Mouse (Mus musculus): ENCODE measurements around the gene Pimreg. TPM values are rescaled to one million over a fixed set of nuclear protein-coding genes. Genes with fewer than 3 reads are reported as not detected.

The Pimreg gene
- polyA plus RNA-seq, 1 experiment from 2014 or later = 140 TPM

- Histone ChIP-seq H3K36me3 (ENCODE audit: control insufficient read depth, insufficient read depth, low read length) (no peaks in the 10 kb centered on the region), H3K4me1 (ENCODE audit: control insufficient read depth, insufficient read depth, low read length) (no peaks in the 10 kb centered on the region), H3K27ac (ENCODE audit: low read depth, low read length) (no peak overlapping the region), H3K9ac (ENCODE audit: low read depth, low read length) (no peak overlapping the region), H3K9me3 (ENCODE audit: control insufficient read depth, low read length) (no peaks in the 10 kb centered on the region), H3K4me2 (replicated peaks; ENCODE audit: low read depth, low read length) (no peak overlapping the region), H3K27me3 (ENCODE audit: control insufficient read depth, insufficient read depth, low read length) (peaks cover 4% of the 10 kb centered on the region), H3K4me3 (ENCODE audit: low read length) (no peak overlapping the region)
- WGBS = 16% methylated on average over 5 of the region's 5 CpGs
- ATAC-seq (ENCODE audit: low FRiP score, low TSS enrichment) = no peak
Observed at GRCm38 (mm10) chr11:72024193-72024781, 17.5 kb upstream of the Pimreg start.

- Histone ChIP-seq H3K9me3 (ENCODE audit: control insufficient read depth, low read length) (no peaks in the 10 kb centered on the region), H3K4me2 (replicated peaks; ENCODE audit: low read depth, low read length) (no peak overlapping the region), H3K36me3 (ENCODE audit: control insufficient read depth, insufficient read depth, low read length) (no peaks in the 10 kb centered on the region), H3K9ac (ENCODE audit: low read depth, low read length) (no peak overlapping the region), H3K27ac (ENCODE audit: low read depth, low read length) (no peak overlapping the region), H3K27me3 (ENCODE audit: control insufficient read depth, insufficient read depth, low read length) (peaks cover 10% of the 10 kb centered on the region), H3K4me3 (ENCODE audit: low read length) (no peak overlapping the region), H3K4me1 (ENCODE audit: control insufficient read depth, insufficient read depth, low read length) (no peaks in the 10 kb centered on the region)
- ATAC-seq (ENCODE audit: low FRiP score, low TSS enrichment) = no peak
- WGBS = 47% methylated on average over 5 of the region's 5 CpGs
Observed at GRCm38 (mm10) chr11:72025843-72026242, 16.0 kb upstream of the Pimreg start.

DNA sequence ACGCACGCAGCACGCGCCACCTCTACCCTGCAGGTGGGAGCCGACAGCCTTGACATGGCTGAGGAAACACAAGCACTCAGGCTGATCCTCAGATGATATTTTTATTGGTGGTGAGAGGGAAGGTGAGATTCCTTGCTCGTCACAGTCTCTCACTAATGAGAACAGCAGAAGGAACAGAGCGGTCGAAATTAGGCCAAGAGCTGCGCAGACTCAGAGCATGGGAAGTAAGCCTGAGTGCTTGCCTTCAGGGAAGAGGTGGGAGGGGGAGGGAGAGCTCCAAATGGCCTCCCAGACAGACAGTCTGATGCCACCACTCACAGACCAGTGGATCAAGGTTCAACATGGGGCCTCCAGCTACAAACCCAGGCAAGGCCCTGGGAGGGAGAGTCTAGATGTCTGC is 15.3 kb upstream of the Pimreg start:
- Histone ChIP-seq H3K36me3 (ENCODE audit: control insufficient read depth, insufficient read depth, low read length) (no peaks in the 10 kb centered on the region), H3K27ac (ENCODE audit: low read depth, low read length) (no peak overlapping the region), H3K9me3 (ENCODE audit: control insufficient read depth, low read length) (no peaks in the 10 kb centered on the region), H3K9ac (ENCODE audit: low read depth, low read length) (no peak overlapping the region), H3K4me3 (ENCODE audit: low read length) (no peak overlapping the region), H3K4me1 (ENCODE audit: control insufficient read depth, insufficient read depth, low read length) (no peaks in the 10 kb centered on the region), H3K27me3 (ENCODE audit: control insufficient read depth, insufficient read depth, low read length) (peaks cover 10% of the 10 kb centered on the region), H3K4me2 (replicated peaks; ENCODE audit: low read depth, low read length) (no peak overlapping the region)
- 63% methylated on average over 9 of the region's 9 CpGs for WGBS
- ATAC-seq (ENCODE audit: low FRiP score, low TSS enrichment) = no peak

DNA sequence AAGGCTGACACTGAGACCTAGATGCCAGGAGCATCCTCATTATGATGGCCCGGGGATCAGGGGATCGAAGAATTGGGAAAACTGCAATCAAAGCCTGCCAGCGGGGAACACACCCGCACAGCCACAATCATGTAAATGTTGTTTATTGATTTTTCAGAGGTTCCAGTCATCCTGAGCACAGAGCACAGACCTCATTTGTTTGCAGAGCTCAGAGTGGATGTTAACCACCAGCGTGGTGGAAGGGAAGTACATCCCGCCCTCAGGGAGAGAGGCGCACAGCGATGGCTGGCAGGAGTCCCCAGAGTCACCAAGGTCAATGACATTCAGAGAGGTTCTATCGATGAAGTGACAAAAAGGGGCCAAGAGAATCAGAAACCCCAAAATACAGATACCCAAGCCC is 14.0 kb upstream of the Pimreg start:
- Histone ChIP-seq H3K9ac (ENCODE audit: low read depth, low read length) (no peak overlapping the region), H3K36me3 (ENCODE audit: control insufficient read depth, insufficient read depth, low read length) (no peaks in the 10 kb centered on the region), H3K4me2 (replicated peaks; ENCODE audit: low read depth, low read length) (no peak overlapping the region), H3K4me3 (ENCODE audit: low read length) (no peak overlapping the region), H3K27ac (ENCODE audit: low read depth, low read length) (no peak overlapping the region), H3K9me3 (ENCODE audit: control insufficient read depth, low read length) (no peaks in the 10 kb centered on the region), H3K27me3 (ENCODE audit: control insufficient read depth, insufficient read depth, low read length) (peaks cover 10% of the 10 kb centered on the region), H3K4me1 (ENCODE audit: control insufficient read depth, insufficient read depth, low read length) (no peaks in the 10 kb centered on the region)
- 92% methylated on average over 9 of the region's 9 CpGs for WGBS
- ATAC-seq (ENCODE audit: low FRiP score, low TSS enrichment) = no peak

- ATAC-seq (ENCODE audit: low FRiP score, low TSS enrichment) = no peak
- Histone ChIP-seq H3K27me3 (ENCODE audit: control insufficient read depth, insufficient read depth, low read length) (peaks cover 10% of the 10 kb centered on the region), H3K4me3 (ENCODE audit: low read length) (no peak overlapping the region), H3K27ac (ENCODE audit: low read depth, low read length) (no peak overlapping the region), H3K4me1 (ENCODE audit: control insufficient read depth, insufficient read depth, low read length) (no peaks in the 10 kb centered on the region), H3K36me3 (ENCODE audit: control insufficient read depth, insufficient read depth, low read length) (no peaks in the 10 kb centered on the region), H3K9ac (ENCODE audit: low read depth, low read length) (no peak overlapping the region), H3K4me2 (replicated peaks; ENCODE audit: low read depth, low read length) (no peak overlapping the region), H3K9me3 (ENCODE audit: control insufficient read depth, low read length) (no peaks in the 10 kb centered on the region)
- WGBS = 20% methylated on average over 23 of the region's 23 CpGs
Observed at GRCm38 (mm10) chr11:72029143-72029542, 12.7 kb upstream of the Pimreg start.

DNA sequence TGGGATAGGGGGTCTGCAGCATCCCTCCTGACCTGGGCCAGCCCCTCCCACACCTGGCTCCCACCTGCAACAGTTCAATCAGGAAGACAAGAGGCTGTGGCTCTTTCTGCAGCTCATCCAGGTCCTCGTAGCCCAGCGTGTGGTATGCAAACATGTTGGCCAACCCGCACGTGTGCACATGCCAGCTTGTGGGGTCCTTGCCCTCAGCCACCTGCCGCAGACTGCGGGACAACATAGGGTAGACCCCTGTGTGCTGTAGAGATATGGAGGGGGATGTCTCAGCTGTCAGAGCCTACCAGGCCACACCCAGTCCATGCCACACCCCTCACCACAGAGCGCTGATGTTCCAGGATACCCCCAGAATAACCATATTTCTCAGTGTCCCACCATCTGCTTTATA is 10.5 kb upstream of the Pimreg start:
- Histone ChIP-seq H3K4me3 (ENCODE audit: low read length) (no peak overlapping the region), H3K27ac (ENCODE audit: low read depth, low read length) (no peak overlapping the region), H3K27me3 (ENCODE audit: control insufficient read depth, insufficient read depth, low read length) (peaks cover 10% of the 10 kb centered on the region), H3K9ac (ENCODE audit: low read depth, low read length) (no peak overlapping the region), H3K36me3 (ENCODE audit: control insufficient read depth, insufficient read depth, low read length) (no peaks in the 10 kb centered on the region), H3K9me3 (ENCODE audit: control insufficient read depth, low read length) (no peaks in the 10 kb centered on the region), H3K4me2 (replicated peaks; ENCODE audit: low read depth, low read length) (no peak overlapping the region), H3K4me1 (ENCODE audit: control insufficient read depth, insufficient read depth, low read length) (no peaks in the 10 kb centered on the region)
- no peak for ATAC-seq (ENCODE audit: low FRiP score, low TSS enrichment)
- WGBS = 90% methylated on average over 7 of the region's 7 CpGs

DNA sequence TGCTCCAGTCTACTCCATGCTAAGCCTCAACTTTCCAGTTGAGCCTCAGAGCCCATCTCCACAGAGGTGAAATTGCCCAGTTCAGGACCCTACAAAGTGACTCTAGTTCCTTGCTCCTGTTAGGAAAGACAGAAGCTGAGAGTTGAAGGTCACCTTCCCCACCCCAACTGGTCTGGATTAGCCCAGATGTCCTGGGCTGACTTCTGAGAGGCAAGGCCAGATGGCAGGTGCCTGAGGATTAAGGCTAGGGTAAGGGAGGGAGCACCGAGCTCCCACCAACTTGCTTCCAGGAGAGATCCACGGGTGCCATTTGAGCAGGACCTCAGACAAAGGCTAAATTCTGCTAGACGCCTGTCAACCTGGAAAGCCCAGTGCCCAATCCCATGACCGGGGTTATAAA is 9.7 kb upstream of the Pimreg start:
- H3K27ac ChIP-seq (ENCODE audit: low read depth, low read length) = no peak overlapping the region
- H3K36me3 ChIP-seq (ENCODE audit: control insufficient read depth, insufficient read depth, low read length) = no peaks in the 10 kb centered on the region
- H3K27me3 ChIP-seq (ENCODE audit: control insufficient read depth, insufficient read depth, low read length) = peaks cover 10% of the 10 kb centered on the region
- no peak overlapping the region for H3K4me2 ChIP-seq (replicated peaks; ENCODE audit: low read depth, low read length)
- no peaks in the 10 kb centered on the region for H3K4me1 ChIP-seq (ENCODE audit: control insufficient read depth, insufficient read depth, low read length)
- no peak overlapping the region for H3K9ac ChIP-seq (ENCODE audit: low read depth, low read length)
- 77% methylated on average over 4 of the region's 4 CpGs for WGBS
- no peak overlapping the region for H3K4me3 ChIP-seq (ENCODE audit: low read length)
- no peak for ATAC-seq (ENCODE audit: low FRiP score, low TSS enrichment)
- no peaks in the 10 kb centered on the region for H3K9me3 ChIP-seq (ENCODE audit: control insufficient read depth, low read length)

- H3K4me3 ChIP-seq (ENCODE audit: low read length) = no peak overlapping the region
- no peak for ATAC-seq (ENCODE audit: low FRiP score, low TSS enrichment)
Observed at GRCm38 (mm10) chr11:72032589-72032988, 9.2 kb upstream of the Pimreg start.

DNA sequence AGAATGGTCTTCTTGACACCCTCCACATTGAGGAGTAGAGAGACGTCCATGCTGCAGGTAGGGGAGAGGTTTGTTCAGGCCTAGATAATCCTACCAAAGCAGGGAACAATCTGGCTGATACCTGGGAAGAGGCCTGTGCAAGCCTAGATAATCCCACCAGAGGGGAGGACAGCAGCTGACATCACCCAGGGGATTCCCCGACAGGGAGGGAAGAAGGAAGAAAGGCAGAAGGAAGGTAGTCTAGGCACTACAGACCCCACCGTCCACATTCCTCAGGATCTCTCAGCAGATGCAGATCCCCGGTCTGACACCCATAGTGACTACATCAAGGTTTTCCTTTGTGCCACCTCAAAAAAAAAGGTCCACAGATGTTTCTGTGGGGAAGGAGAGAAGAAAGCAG is 4.4 kb upstream of the Pimreg start, which contains the start of gene Aipl1:
Gene Aipl1, minus strand, starts transcription at position 101 of the 400 bp plus-strand sequence.
- 80% methylated on average over 4 of the region's 4 CpGs for WGBS
- no peak within 1 kb of the TSS for H3K27ac ChIP-seq (ENCODE audit: low read depth, low read length)
- no peaks in the 10 kb centered on the region; the same call in 1 of the 2 replicates for H3K27me3 ChIP-seq (ENCODE audit: control insufficient read depth, insufficient read depth, low read length)
- H3K9ac ChIP-seq (ENCODE audit: low read depth, low read length) = no peak within 1 kb of the TSS
- H3K4me3 ChIP-seq (ENCODE audit: low read length) = no peak within 1 kb of the TSS
- ATAC-seq (ENCODE audit: low FRiP score, low TSS enrichment) = no peak
- no peaks in the 10 kb centered on the region for H3K36me3 ChIP-seq (ENCODE audit: control insufficient read depth, insufficient read depth, low read length)
- no peaks in the 10 kb centered on the region for H3K9me3 ChIP-seq (ENCODE audit: control insufficient read depth, low read length)
- peaks cover 14% of the 10 kb centered on the region for H3K4me1 ChIP-seq (ENCODE audit: control insufficient read depth, insufficient read depth, low read length)
- H3K4me2 ChIP-seq (replicated peaks; ENCODE audit: low read depth, low read length) = no peak within 1 kb of the TSS

More at GRCm38 (mm10) chr11:72032589-72032988, 9.2 kb upstream of the Pimreg start:
- 87% methylated on average over 3 of the region's 3 CpGs for WGBS
- H3K36me3 ChIP-seq (ENCODE audit: control insufficient read depth, insufficient read depth, low read length) = no peaks in the 10 kb centered on the region
- H3K4me1 ChIP-seq (ENCODE audit: control insufficient read depth, insufficient read depth, low read length) = no peaks in the 10 kb centered on the region
- H3K9ac ChIP-seq (ENCODE audit: low read depth, low read length) = no peak overlapping the region
- H3K27ac ChIP-seq (ENCODE audit: low read depth, low read length) = no peak overlapping the region
- peaks cover 10% of the 10 kb centered on the region for H3K27me3 ChIP-seq (ENCODE audit: control insufficient read depth, insufficient read depth, low read length)
- H3K4me2 ChIP-seq (replicated peaks; ENCODE audit: low read depth, low read length) = no peak overlapping the region
- no peaks in the 10 kb centered on the region for H3K9me3 ChIP-seq (ENCODE audit: control insufficient read depth, low read length)

All from kidney, embryonic 14.5 days (tissue).